Mouse (Mus musculus) CH12F3 (cell line): ENCODE results near the gene Ccdc124.

ENCODE experiments used
- in situ Hi-C: fragments of 300-500 bp; cut with MboI; formaldehyde crosslinking; loops from 2 replicates; pipeline ENCODE4 v1.14.3; 2020; ENCODE audit warnings: low sequenced_read_pairs

Gene Ccdc124

GRCm38 (mm10) chr8:70871195-70871807 lies 2.4 kb downstream of the Ccdc124 start:
- in situ Hi-C loops, result no loop called here

- in situ Hi-C loops, result no loop called here
Observed at GRCm38 (mm10) chr8:70869601-70870041, 4.1 kb downstream of the Ccdc124 start.

- in situ Hi-C loops, result no loop called here
Observed at GRCm38 (mm10) chr8:70869199-70869571, 4.5 kb downstream of the Ccdc124 start.

GRCm38 (mm10) chr8:70868559-70869198 lies 5.1 kb downstream of the Ccdc124 start:
- in situ Hi-C loops, result no loop called here

GRCm38 (mm10) chr8:70866566-70866965 lies 7.2 kb downstream of the Ccdc124 start:
- in situ Hi-C loops, result no loop called here

GRCm38 (mm10) chr8:70866001-70866520 lies 7.7 kb downstream of the Ccdc124 start:
- in situ Hi-C loops, result no loop called here

GRCm38 (mm10) chr8:70865350-70866000 lies 8.3 kb downstream of the Ccdc124 start:
- in situ Hi-C loops, result no loop called here

- in situ Hi-C loops, result no loop called here
Observed at GRCm38 (mm10) chr8:70864712-70865221, 9.0 kb downstream of the Ccdc124 start.

- in situ Hi-C loops, result no loop called here
Observed at GRCm38 (mm10) chr8:70863956-70864711, 9.6 kb downstream of the Ccdc124 start.

GRCm38 (mm10) chr8:70862824-70863641 lies 10.7 kb downstream of the Ccdc124 start, which contains the start of gene Kcnn1:
Kcnn1 (minus strand) TSS chr8:70863258.
- in situ Hi-C loops, result no loop called here

- in situ Hi-C loops, result no loop called here
Observed at GRCm38 (mm10) chr8:70857516-70857915, 16.2 kb downstream of the Ccdc124 start.

- in situ Hi-C loops, result no loop called here
Observed at GRCm38 (mm10) chr8:70856541-70857197, 17.1 kb downstream of the Ccdc124 start.

- in situ Hi-C loops, result no loop called here
Observed at GRCm38 (mm10) chr8:70856028-70856427, 17.7 kb downstream of the Ccdc124 start.

- in situ Hi-C loops, result no loop called here
Observed at GRCm38 (mm10) chr8:70853863-70854262, 19.9 kb downstream of the Ccdc124 start.

GRCm38 (mm10) chr8:70852595-70853231 lies 21.0 kb downstream of the Ccdc124 start:
- in situ Hi-C loops, result no loop called here

- in situ Hi-C loops, result no loop called here
Observed at GRCm38 (mm10) chr8:70851837-70852236, 21.9 kb downstream of the Ccdc124 start.

- in situ Hi-C loops, result no loop called here
Observed at GRCm38 (mm10) chr8:70850947-70851346, 22.8 kb downstream of the Ccdc124 start.

GRCm38 (mm10) chr8:70850132-70850845 lies 23.4 kb downstream of the Ccdc124 start:
- in situ Hi-C loops, result no loop called here
